Comparison of ENCODE assay signal across 8 mouse cellular contexts in the genomic region with DNA sequence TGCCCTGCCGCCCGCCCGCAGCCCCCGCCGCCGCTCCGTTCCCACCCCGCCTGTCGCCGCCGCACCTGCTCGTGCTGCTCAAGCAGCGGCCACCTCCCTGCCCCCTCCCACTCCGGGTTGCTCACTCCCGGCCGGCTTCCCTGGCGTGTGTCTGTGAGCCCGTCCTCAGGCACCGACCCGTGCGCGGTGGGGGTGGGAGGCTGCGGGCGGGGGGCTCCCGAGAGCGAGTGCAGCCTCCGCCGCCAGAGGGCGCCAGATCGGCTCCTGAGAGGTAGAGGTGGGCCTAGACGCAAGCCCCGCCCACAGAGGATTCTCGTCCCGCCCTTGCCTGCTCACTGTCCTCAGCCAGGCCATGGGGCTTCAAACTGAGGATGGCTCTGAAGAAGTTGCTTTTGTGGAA. TPM values are rescaled to one million over a fixed set of nuclear protein-coding genes. Genes with fewer than 3 reads are reported as not detected.
DNase-seq lines count a peak whose midpoint lies in the region; ATAC-seq lines count a peak whose summit lies in the region.

A gene (minus strand): TSS at position 202 of the 400 bp plus-strand sequence.

- peak; percentile 77 for ATAC-seq in hindbrain, embryonic 13.5 days (ENCODE audit: low FRiP score)
- ATAC-seq in megakaryocyte, adult 5-6 weeks (ENCODE audit: poor library complexity, severe bottlenecking): peak; percentile 78

- WGBS in hindbrain, embryonic 13.5 days: under 1% methylated on average over 34 of the region's 34 CpGs

- peak; percentile 61 for DNase-seq in T-cell, adult 2 months (ENCODE audit: low spot score)
- peak; percentile 96 to 98 for DNase-seq in cerebellum, postnatal 14 days
- DNase-seq in frontal cortex, postnatal 25 days (ENCODE audit: low spot score in 2 of 2): peak; percentile 60 to 70
- peak; percentile 86 for DNase-seq in left cerebral cortex, adult 18-20 months (ENCODE audit: low spot score in 2 of 2)
- DNase-seq in right cerebral cortex, postnatal 14 days: peak; percentile 88
- DNase-seq in urinary bladder, postnatal 4 days (ENCODE audit: low spot score in 2 of 2): peak; percentile 46 to 80

- no peak within 1 kb of the TSS for H3K27ac ChIP-seq in hindbrain, embryonic 13.5 days

- peak within 1 kb of the TSS; percentile 84 for H3K9ac ChIP-seq in hindbrain, embryonic 13.5 days

- H3K4me1 ChIP-seq in hindbrain, embryonic 13.5 days (replicated peaks): peaks cover 49% of the 10 kb centered on the region

- no peaks in the 10 kb centered on the region for H3K9me3 ChIP-seq in hindbrain, embryonic 13.5 days

- no peaks in the 10 kb centered on the region for H3K36me3 ChIP-seq in hindbrain, embryonic 13.5 days

- H3K4me3 ChIP-seq in hindbrain, embryonic 13.5 days: peak within 1 kb of the TSS; percentile 59

- peaks cover 12% of the 10 kb centered on the region for H3K27me3 ChIP-seq in hindbrain, embryonic 13.5 days

- H3K4me2 ChIP-seq in hindbrain, embryonic 13.5 days: peak within 1 kb of the TSS; percentile 72

RNA-seq across cellular contexts. Expression of the gene that starts here (rescaled TPM):
- polyA plus RNA-seq in hindbrain, embryonic 13.5 days (2015; fragmentation: Nextera tagmentation; extraction: Ambion mirVana): 0.88 and 1.6 TPM in 2 replicates
- 10 to 100 TPM; 38.7 to 43.1 TPM for total RNA-seq in left cerebral cortex, adult 18-20 months (2021)
- not detected in 2 replicates for total RNA-seq in megakaryocyte, adult 5-6 weeks (2015)
- not detected in 2 replicates for total RNA-seq in megakaryocyte, adult 5-6 weeks (2017)

Comparison
In these comparisons a context has a peak if more than half of its experiments do, and no peak if none do; other contexts are left out.
1. RNA of the gene that starts here (total RNA-seq): 38.7 to 43.1 TPM in left cerebral cortex, adult 18-20 months; not detected in megakaryocyte, adult 5-6 weeks; every median in the first group is over 10 times any median in the second.
2. Peak in ATAC-seq in megakaryocyte, adult 5-6 weeks; RNA of the gene not detected or under 1 TPM.
3. Peak in every context shown above with its lines, with median percentiles within 50 percentile points of each other: DNase-seq.